Mouse (Mus musculus): ENCODE results near the gene Myo10.
"Not testable (repeated sequence)": the region's sequence is repeated elsewhere in the genome, so short reads cannot be mapped to it uniquely, and the experiment has no call there.

Myo10 gene

DNA sequence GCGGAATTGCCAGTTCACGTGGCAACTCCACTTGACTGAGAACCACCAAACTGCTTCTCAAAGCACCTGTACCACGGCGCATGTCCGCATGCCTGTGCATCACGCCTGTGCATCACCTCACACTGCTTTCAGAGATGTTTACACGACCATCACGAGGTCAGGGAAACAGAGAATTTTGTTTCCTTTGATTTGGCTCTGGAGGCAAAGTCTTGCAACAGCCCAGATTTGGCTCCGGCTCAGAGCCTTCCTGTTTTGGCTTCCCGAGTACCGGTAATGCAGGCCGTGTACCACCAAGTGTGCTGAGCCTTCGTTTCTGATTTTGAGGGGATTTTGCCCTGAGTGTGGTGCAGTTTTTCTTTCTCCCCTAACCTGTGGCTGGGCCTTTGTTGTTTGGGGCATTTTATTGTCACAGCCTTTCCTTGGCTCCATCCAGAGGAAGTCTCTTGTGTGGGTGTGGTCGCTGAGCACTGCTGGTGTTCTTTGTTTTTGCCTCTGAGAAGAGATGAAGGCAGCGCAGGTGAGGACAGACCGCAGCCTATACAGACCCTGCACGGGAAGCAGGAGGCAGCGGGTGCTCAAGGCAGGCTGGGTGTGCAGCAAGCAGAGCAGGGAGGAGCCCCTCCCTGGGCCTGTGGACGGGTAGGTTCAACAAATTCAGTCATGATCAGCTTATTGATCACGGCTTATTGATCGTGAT lies 70.1 kb downstream of the Myo10 start:
- peak; percentile 36 to 42 for DNase-seq (ENCODE audit: low spot score in 2 of 2)

- DNase-seq (ENCODE audit: low spot score in 2 of 2) = no peak
Observed at GRCm38 (mm10) chr15:25693708-25694107, 71.4 kb downstream of the Myo10 start.

DNA sequence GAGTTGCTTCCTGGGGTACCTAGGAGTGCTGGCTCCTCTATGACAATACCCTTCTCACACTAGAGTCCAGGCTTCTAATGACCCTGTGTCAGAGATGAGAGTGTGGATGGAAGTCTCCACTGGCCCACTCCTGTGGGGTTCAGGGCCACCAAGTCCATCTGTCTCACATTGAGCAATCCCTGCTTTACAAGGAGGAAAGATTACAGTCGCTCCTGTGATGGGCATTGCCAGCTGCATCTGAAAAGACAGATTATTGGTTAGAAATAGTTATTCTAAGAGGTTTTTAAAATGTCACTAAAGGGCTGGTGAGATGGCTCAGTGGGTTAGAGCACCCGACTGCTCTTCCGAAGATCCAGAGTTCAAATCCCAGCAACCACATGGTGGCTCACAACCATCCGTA lies 72.4 kb downstream of the Myo10 start:
- DNase-seq (ENCODE audit: low spot score in 2 of 2) = no peak

DNA sequence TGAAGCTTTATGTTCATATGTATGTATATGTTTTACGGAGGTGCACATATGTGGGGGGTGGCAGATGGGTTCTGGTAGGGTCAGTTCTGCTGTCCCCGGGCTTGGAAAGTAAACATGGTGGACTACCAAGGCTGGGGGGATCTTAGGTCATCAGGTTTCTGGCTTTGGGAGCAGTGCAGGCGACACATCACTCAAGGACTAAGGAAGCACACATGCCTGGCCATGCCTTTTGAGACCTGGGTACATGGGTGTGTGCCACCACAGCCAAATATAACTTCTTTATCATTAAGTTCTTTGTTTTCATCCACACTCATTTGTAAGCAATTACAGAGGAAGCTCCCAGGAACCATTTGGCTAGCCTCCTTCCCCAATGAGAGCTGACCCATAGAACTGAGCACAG lies 72.9 kb downstream of the Myo10 start:
- no peak for DNase-seq (ENCODE audit: low spot score in 2 of 2)

DNA sequence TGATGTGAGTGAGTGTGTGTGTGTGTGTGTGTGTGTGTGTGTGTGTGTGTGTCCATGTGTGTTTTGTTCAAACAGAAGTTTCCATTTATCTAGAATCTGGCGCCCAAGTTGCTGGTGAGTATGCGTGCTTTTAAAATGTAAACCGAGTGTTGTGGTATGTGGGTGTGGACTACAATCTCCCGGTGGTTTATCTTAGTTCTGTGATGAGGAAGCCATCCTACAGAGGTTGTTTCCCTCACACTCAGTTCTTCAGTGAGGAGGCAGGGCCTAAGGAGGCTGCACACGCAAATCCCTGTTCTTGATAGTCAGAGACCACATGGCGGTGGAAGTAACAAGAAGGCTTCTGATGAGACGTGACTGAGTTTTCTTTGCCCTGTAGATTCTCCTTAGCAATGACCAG lies 73.6 kb downstream of the Myo10 start:
- DNase-seq (ENCODE audit: low spot score in 2 of 2) = no peak

GRCm38 (mm10) chr15:25696660-25697059 lies 74.3 kb downstream of the Myo10 start:
- DNase-seq (ENCODE audit: low spot score in 2 of 2) = no peak

GRCm38 (mm10) chr15:25699032-25699557 lies 76.8 kb downstream of the Myo10 start:
- no peak for DNase-seq (ENCODE audit: low spot score in 2 of 2)

- no peak for DNase-seq (ENCODE audit: low spot score in 2 of 2)
Observed at GRCm38 (mm10) chr15:25702602-25703001, 80.3 kb downstream of the Myo10 start.

- no peak for DNase-seq (ENCODE audit: low spot score in 2 of 2)
Observed at GRCm38 (mm10) chr15:25704809-25705585, 82.7 kb downstream of the Myo10 start.

DNA sequence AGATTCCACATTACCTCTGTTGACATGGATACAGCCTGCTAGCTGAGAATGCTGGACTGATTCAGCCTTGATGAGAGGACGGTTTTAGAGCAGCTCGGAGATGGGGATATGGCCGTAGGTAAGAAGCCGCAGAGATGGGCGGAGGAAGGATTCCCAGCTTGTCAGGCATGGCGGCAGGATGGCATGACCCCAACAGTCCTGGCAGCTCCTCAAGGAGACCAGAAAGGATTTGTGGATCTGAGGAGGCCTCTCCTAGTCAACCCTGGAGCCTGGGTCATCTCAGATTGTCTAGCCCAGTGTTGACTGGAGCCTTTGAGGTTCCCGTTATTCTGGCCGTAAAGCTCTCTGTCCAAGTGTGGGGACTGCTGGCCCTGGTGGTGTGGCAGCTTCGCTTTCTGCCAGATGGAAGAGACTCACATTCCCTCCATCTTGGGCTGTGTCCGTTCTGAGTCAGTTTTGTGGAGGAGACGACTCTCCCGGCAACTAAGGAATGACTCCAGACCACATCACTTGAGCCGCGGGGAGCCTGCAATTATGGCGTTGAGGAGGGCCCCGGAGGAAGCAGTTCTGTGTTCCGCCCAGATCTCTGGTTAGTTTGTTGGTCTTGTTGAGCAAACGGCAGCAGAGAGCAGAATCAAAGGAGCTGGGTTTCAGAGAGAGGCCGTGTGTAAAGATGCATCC lies 84.7 kb downstream of the Myo10 start:
- no peak for DNase-seq (ENCODE audit: low spot score in 2 of 2)

DNA sequence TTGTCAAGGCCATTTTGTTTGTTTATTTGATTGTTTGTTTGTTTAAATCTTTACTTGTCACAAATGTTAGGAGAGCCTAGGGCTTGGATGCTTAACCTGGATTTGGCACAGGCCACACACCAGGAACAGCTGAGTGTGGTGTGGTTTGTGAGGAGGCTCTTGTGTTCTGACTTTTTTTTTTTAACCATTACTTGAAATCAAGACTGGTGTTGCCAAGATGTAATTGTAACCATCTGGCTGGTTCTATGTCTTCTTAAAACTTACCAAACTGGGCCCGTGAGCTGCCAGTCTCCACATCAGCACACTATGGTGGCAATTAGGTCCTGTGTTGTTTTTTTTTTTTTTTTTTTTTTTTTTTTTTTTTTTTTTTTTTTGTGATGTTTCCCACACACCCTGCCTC lies 85.6 kb downstream of the Myo10 start:
- no peak for DNase-seq (ENCODE audit: low spot score in 2 of 2)

GRCm38 (mm10) chr15:25710876-25711275 lies 88.6 kb downstream of the Myo10 start:
- DNase-seq (ENCODE audit: low spot score in 2 of 2) = no peak

DNA sequence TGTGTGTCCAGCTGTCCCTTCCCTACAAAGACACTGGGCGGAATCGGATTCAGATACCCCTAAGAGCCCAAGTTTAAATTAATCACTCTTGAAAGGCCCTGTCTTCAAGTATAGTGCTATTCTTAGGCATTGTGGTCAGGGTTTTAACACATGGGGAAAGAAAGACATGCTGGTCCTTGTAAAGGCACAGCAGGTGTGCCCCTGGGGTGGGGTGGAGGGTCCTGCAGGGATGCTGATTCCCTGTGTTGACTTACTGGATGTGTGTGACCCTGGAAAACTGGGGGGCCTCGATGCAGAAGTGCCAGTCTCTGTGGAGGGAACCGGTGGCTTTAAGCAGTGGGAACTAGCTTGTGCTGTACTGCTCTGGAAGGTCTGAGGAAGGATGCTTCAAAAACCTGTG lies 90.6 kb downstream of the Myo10 start:
- DNase-seq (ENCODE audit: low spot score in 2 of 2) = no peak

DNA sequence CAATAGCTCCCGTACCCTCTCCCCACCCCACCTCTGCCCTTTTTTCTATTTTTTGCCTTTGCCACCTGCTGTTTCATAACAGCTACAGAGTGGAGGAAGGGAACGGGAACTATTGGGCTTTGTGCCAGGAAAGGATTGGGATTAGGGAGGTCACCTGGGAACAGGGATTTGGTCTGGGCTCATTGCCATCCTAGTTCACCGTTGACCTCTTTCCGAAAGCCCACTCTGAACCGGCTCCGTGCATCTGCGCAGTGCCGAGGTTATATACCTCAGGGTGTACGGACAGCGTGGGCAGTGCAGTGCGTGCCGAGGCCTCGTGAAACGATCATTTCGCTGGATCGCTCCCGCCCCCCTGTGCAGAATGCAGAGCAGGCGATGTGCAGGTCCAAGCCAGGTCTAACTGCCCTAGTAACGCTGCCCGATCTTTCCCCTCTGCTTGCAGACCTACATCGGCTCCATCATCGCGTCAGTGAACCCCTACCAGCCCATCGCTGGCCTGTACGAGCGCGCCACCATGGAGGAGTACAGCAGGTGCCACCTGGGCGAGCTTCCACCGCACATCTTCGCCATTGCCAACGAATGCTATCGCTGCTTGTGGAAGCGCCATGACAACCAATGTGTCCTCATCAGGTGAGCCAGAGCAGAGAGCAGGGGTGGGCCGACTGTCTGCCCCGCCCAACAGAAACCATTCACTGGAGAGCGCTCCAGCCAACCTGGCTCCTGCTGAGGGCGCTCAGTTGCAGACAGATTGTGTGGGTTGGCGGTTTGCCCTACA lies 91.4 kb downstream of the Myo10 start:
- DNase-seq (ENCODE audit: low spot score in 2 of 2) = no peak

DNA sequence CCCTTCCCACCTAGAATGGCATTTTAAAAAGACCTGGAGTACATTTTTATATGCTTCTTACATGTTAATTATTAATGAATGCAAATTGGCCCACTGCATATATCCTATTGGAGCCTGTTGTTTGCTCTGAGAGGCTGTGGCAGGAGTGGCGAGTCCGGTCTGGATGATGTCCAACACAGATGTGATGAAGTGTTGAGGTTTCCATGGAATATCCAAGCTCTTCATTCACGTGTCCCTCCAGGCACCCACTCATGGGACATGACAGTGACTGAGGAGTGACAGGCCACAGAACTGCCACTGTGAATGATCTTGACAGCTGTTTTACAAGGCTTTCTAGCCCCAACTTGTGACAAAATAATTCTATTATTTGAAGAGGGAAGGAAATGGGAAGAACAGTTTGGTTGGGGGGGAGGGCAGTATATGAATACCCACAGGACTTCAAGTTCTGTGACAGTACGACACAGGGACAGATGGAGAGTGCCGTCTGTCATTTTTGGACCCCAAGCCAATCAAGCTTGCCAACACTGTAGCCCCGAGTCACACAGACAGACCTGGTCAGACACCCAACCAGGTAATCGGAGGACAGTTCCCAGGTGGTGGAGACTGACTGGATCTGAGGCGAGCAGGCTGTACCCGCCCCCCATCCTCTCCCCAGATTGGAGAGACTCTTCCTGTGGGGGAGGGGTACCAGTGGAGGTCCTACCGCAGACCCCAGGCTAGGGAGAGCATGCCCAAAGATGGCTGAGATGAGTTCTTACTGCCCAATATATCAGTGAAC lies 93.1 kb downstream of the Myo10 start:
- no peak for DNase-seq (ENCODE audit: low spot score in 2 of 2)

DNA sequence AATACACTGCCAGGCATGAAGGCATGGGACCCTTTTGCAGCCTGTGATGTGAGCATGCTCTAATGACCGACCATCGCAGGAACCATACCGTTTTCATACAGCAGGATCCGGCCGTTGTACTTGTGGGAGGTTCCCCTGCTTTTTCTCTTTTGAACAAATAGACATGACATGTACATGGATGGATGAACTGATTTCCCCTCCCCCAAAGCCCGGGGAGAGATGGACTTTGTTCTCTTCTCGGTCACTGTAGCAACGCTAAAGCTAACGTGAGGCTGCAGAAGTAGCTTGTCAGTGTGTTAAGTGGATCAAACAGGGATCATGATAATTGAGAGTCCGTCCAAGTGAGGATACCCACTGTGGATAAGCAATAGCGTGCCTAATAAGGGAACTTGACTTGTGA lies 93.7 kb downstream of the Myo10 start:
- no peak for DNase-seq (ENCODE audit: low spot score in 2 of 2)

DNA sequence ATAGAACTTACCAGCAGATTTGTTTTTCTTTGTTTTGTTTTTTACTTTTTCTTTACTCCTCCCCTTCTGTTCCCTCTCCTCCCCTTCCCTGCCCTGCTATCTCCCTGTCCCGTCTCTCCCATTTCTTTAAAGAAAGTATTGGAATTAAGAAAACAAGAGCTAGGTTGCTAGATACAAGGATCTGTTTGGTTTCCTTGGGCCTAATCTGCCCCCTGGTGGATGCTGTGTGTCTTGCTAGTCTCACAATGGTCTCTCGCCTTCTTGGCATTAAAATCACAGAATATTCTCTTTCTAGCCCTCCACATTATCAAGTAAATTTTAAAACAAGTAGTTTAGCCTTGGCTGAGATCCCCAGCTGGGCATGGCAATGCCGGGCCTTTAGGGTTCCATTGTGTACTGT lies 94.7 kb downstream of the Myo10 start:
- peak; percentile 51 to 84 for DNase-seq (ENCODE audit: low spot score in 2 of 2)

DNA sequence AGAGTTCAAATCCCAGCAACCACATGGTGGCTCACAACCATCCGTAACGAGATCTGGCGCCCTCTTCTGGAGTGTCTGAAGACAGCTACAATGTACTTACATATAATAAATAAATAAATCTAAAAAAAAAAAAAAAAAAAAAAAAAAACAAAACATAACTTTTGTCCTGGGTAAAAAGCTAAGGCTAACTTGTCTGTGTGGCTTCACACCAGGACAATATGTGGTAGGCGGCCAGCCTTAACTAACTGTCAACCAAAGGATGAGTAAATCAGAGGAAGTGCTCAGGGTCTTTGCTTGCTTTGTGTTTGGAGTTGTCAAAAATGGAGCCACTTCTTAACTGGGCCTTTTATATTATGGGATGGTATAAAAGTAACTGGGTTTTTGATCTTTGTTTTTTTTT lies 95.8 kb downstream of the Myo10 start:
- not testable (repeated sequence) for DNase-seq (ENCODE audit: low spot score in 2 of 2)

- DNase-seq (ENCODE audit: low spot score in 2 of 2) = no peak
Observed at GRCm38 (mm10) chr15:25719270-25719669, 96.9 kb downstream of the Myo10 start.

GRCm38 (mm10) chr15:25720263-25720662 lies 97.9 kb downstream of the Myo10 start:
- no peak for DNase-seq (ENCODE audit: low spot score in 2 of 2)
